Mouse (Mus musculus) left cerebral cortex, postnatal 4 days (tissue): ENCODE data around the gene Pycr2. TPM values are rescaled to one million over a fixed set of nuclear protein-coding genes. Genes with fewer than 3 reads are reported as not detected.
A peak's percentile ranks its signal among the peaks of the same experiment; 100 is the strongest.
"Not testable (repeated sequence)": the region's sequence is repeated elsewhere in the genome, so short reads cannot be mapped to it uniquely, and the experiment has no call there.

Source experiments
- DNase-seq: peaks from one replicate; pipeline ENCODE4 v3.0.0-alpha.2; 2022
- intact Hi-C: fragments of 180-260 bp; cut with DNase I; formaldehyde crosslinking; loops from one replicate; pipeline ENCODE4 v1.15.1; 2025
- total RNA-seq, 2 experiments: library from RNA; stranded (reverse); gene quantifications; 2 replicates each; pipeline ENCODE4 v1.2.3; 2021

Gene Pycr2
- total RNA-seq, 2 experiments from 2014 or later, result 28.6 to 31.6 TPM

GRCm38 (mm10) chr1:180938781-180939180 is 34.7 kb downstream of the Pycr2 start:
- DNase-seq, intact Hi-C loops: not testable (repeated sequence)

- DNase-seq, result no peak
- intact Hi-C loops, result no loop called here
Measured at GRCm38 (mm10) chr1:180940776-180941460, 36.8 kb downstream of the Pycr2 start.

GRCm38 (mm10) chr1:180941726-180942125 is 37.6 kb downstream of the Pycr2 start:
- intact Hi-C loops, result no loop called here

GRCm38 (mm10) chr1:180942166-180943031 is 38.3 kb downstream of the Pycr2 start, which contains the start of gene Tmem63a:
TSS of gene Tmem63a (plus strand) at chr1:180942344.
- intact Hi-C loops, result no loop called here
- DNase-seq, result peak; percentile 43

More at GRCm38 (mm10) chr1:180941726-180942125, 37.6 kb downstream of the Pycr2 start:
- no peak for DNase-seq

- DNase-seq, result no peak
- intact Hi-C loops, result no loop called here
Measured at GRCm38 (mm10) chr1:180943032-180943644, 39.0 kb downstream of the Pycr2 start.

- no peak for DNase-seq
- intact Hi-C loops, result no loop called here
Measured at GRCm38 (mm10) chr1:180943896-180944295, 39.8 kb downstream of the Pycr2 start.

- intact Hi-C loops, result no loop called here
- no peak for DNase-seq
Measured at GRCm38 (mm10) chr1:180944553-180944952, 40.5 kb downstream of the Pycr2 start.

- DNase-seq, result peak; percentile 22
- intact Hi-C loops, result no loop called here
Measured at GRCm38 (mm10) chr1:180945001-180945980, 41.2 kb downstream of the Pycr2 start.

GRCm38 (mm10) chr1:180946448-180946847 is 42.4 kb downstream of the Pycr2 start:
- intact Hi-C loops, result no loop called here
- no peak for DNase-seq

- no peak for DNase-seq
- intact Hi-C loops, result no loop called here
Measured at GRCm38 (mm10) chr1:180952085-180952746, 48.1 kb downstream of the Pycr2 start.

- intact Hi-C loops, result no loop called here
- no peak for DNase-seq
Measured at GRCm38 (mm10) chr1:180952808-180953207, 48.7 kb downstream of the Pycr2 start.

GRCm38 (mm10) chr1:180956401-180956800 is 52.3 kb downstream of the Pycr2 start:
- intact Hi-C loops, result no loop called here
- DNase-seq, result no peak

- intact Hi-C loops, result no loop called here
- DNase-seq, result no peak
Measured at GRCm38 (mm10) chr1:180956973-180957381, 52.9 kb downstream of the Pycr2 start.

Other genes starting within 250 kb of the Pycr2 start
- not detected for gene Mixl1, start 207.3 kb upstream of the Pycr2 start, total RNA-seq
- 10 to 100 TPM; 39.4 to 42.5 TPM for gene Acbd3, start 178.2 kb upstream of the Pycr2 start, total RNA-seq
- gene H3f3a, start 90.3 kb upstream of the Pycr2 start, total RNA-seq, result 100 to 1,000 TPM; 848 to 881 TPM
- 10 to 100 TPM; 28.4 to 29.0 TPM for gene Sde2, start 53.2 kb upstream of the Pycr2 start, total RNA-seq
- gene Lefty2, start 11.2 kb upstream of the Pycr2 start, total RNA-seq, result 10 to 100 TPM in 1 of 2 experiments, 1 to 10 TPM in 1; 9.9 to 14.0 TPM
- gene Lefty1, start 30.7 kb downstream of the Pycr2 start, total RNA-seq, result 1 to 10 TPM; 2.9 to 3.4 TPM
- 1 to 10 TPM; 1.8 to 3.3 TPM for gene Tmem63a, start 38.1 kb downstream of the Pycr2 start, total RNA-seq
- 1 to 10 TPM; 9.0 to 9.9 TPM for gene Ephx1, start 116.6 kb downstream of the Pycr2 start, total RNA-seq
- gene 9130409I23Rik, start 146.9 kb downstream of the Pycr2 start, total RNA-seq, result not detected
- 10 to 100 TPM; 41.0 to 41.1 TPM for gene Nvl, start 239.9 kb downstream of the Pycr2 start, total RNA-seq
- gene Cnih4, start 240.4 kb downstream of the Pycr2 start, total RNA-seq, result 10 to 100 TPM; 22.7 to 23.1 TPM